Mouse (Mus musculus): ENCODE data around the gene Smarcd3.

GRCm38 (mm10) chr5:24595786-24596380 is 28.3 kb downstream of the Smarcd3 start:
- no peak for TF ChIP-seq ZMIZ1 (IDR thresholded peaks at IDR 0.05; ENCODE audit: low read depth, low read length)
- TF ChIP-seq EP300 (IDR thresholded peaks at IDR 0.05; ENCODE audit: low read length) = no peak
- TF ChIP-seq CHD1 (IDR thresholded peaks at IDR 0.05; ENCODE audit: low read depth, low read length) = no peak
- no peak for TF ChIP-seq NRF1 (IDR thresholded peaks at IDR 0.05; ENCODE audit: low read depth, low read length)
- no peak for TF ChIP-seq KAT2A (IDR thresholded peaks at IDR 0.05; ENCODE audit: insufficient replicate concordance, low read length)
